Mouse (Mus musculus) heart, adult 11 months (tissue): ENCODE measurements around the gene Zfp709.

Experiments
- DNase-seq: peaks from one replicate; pipeline ENCODE4 v3.0.0; 2022

Gene Zfp709

DNA sequence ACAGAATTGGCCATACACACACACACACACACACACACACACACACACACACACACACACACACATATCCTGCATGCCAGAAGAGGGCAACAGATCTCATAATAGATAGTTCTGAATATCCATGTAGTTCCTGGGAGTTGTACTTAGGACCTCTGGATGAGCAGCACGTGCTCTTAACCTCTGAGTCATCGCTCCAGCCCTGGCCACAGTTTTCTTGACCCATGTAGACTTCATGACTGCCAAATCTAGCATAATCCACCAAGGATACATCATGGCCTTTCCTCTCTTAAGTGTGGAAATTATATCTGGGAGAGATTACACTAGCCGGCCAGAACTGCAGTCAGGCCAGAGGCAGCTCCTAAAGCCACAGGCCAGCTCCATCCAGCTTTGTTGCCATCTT lies 44.7 kb downstream of the Zfp709 start:
- DNase-seq, result peak; percentile 41

- no peak for DNase-seq
These were observed 46.0 kb downstream of the Zfp709 start for GRCm38 (mm10) chr8:71927779-71928178.

GRCm38 (mm10) chr8:71938037-71938436 lies 56.2 kb downstream of the Zfp709 start:
- DNase-seq, result peak; percentile 25

- peak; percentile 78 for DNase-seq
These were observed 58.7 kb downstream of the Zfp709 start for GRCm38 (mm10) chr8:71940293-71941208.

DNA sequence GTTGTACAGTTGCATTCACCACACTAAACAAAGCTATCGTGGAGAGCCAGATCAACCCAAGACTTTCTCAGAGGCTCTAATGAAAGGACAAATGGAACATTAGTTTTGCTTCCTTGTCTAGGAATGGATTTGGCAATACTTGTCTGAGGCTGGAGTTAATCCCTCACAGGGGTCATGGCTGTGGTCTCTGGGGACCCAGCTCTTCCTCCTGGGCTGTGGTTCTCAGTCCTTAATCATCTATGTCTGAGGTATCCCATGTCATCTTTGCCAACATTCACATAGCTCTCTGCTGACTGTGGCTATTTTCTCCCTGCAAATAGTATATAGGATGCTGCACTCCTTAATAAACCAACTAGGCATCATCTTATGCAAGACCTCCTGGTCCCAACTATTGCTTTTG lies 60.0 kb downstream of the Zfp709 start:
- peak; percentile 45 for DNase-seq
